Mouse (Mus musculus) ES-E14 (cell line): ENCODE measurements at regions not wholly inside any gene's neighbourhood (a gene's known extent, or its start where the extent isn't known, plus 50 kb on each side); places are given as distances from the start of the nearest gene placed in this dataset.

Experiments
- DNase-seq: peaks from one replicate; pipeline ENCODE4 v3.0.0-alpha.2; 2013; ENCODE audit warnings: low read depth, low spot score
- H3K27ac ChIP-seq: 2 replicates; pipeline ENCODE4 v1.5.1; 2012; ENCODE audit warnings: low read depth, mild to moderate bottlenecking, low read length, moderate library complexity, mixed read lengths; ENCODE audit not compliant: poor library complexity, insufficient read depth, severe bottlenecking
- H3K36me3 ChIP-seq: 2 replicates; pipeline ENCODE4 v1.6.1; 2012; ENCODE audit warnings: mild to moderate bottlenecking, low read length, moderate library complexity, mixed read lengths; ENCODE audit not compliant: control insufficient read depth, poor library complexity, insufficient read depth, severe bottlenecking
- H3K4me1 ChIP-seq, 2 experiments: fragments of 150-350 bp in 1 of 2; sonication (generic) in 1 of 2; 2 replicates each; pipeline ENCODE4 v1.6.1; 2012; ENCODE audit warnings: low read length in 2 of 2, mild to moderate bottlenecking in 1 of 2, mixed read lengths in 1 of 2; ENCODE audit not compliant: control insufficient read depth in 2 of 2, insufficient read depth in 2 of 2, poor library complexity in 1 of 2
- H3K4me3 ChIP-seq, 2 experiments: fragments of 150-350 bp in 1 of 2; sonication (generic) in 1 of 2; 2 replicates each; pipeline ENCODE4 v1.5.1; 2012; ENCODE audit warnings: low read length in 2 of 2, low read depth in 1 of 2, mild to moderate bottlenecking in 1 of 2, mixed read lengths in 1 of 2; ENCODE audit not compliant: insufficient read depth in 1 of 2, poor library complexity in 1 of 2, severe bottlenecking in 1 of 2
- H3K9ac ChIP-seq: 2 replicates; pipeline ENCODE4 v1.6.1; 2012; ENCODE audit warnings: low read depth, mild to moderate bottlenecking, low read length, mixed read lengths; ENCODE audit not compliant: poor library complexity, insufficient read depth, severe bottlenecking
- H3K9me3 ChIP-seq: fragments of 150-350 bp; sonication (generic); 2 replicates; pipeline ENCODE4 v1.6.1; 2012; ENCODE audit warnings: low read depth, mild to moderate bottlenecking, low read length; ENCODE audit not compliant: control insufficient read depth, insufficient read depth
- CHD2 ChIP-seq: IDR thresholded peaks from 2 replicates; pipeline ENCODE4 v1.6.1; 2014; ENCODE audit warnings: mild to moderate bottlenecking, low read depth, low read length, inconsistent platforms
- HCFC1 ChIP-seq: IDR thresholded peaks from 2 replicates; pipeline ENCODE4 v1.6.1; 2012; ENCODE audit warnings: low read length, inconsistent platforms, borderline replicate concordance; ENCODE audit not compliant: insufficient read depth
- MAFK ChIP-seq: IDR thresholded peaks from 2 replicates; pipeline ENCODE4 v1.6.1; 2014; ENCODE audit warnings: mild to moderate bottlenecking, low read depth, low read length, inconsistent platforms; ENCODE audit not compliant: insufficient read depth
- ZC3H11A ChIP-seq: IDR thresholded peaks from 2 replicates; pipeline ENCODE4 v1.6.1; 2012; ENCODE audit warnings: low read depth, mild to moderate bottlenecking, inconsistent platforms, low read length, borderline replicate concordance
- ZNF384 ChIP-seq: IDR thresholded peaks from 2 replicates; pipeline ENCODE4 v1.6.1; 2012; ENCODE audit warnings: low read depth, low read length, inconsistent platforms
- in situ Hi-C, 2 experiments: fragments of 600-800 bp; cut with MboI; formaldehyde crosslinking; loops; one replicate each; pipeline ENCODE4 v1.15.1; 2025; ENCODE audit warnings: low sequenced_read_pairs in 2 of 2, inconsistent platforms in 1 of 2; ENCODE audit not compliant: unreplicated experiment in 2 of 2

GRCm38 (mm10) chr13:101612786-101613185, 155.2 kb downstream of the Pik3r1 start:
- TF ChIP-seq HCFC1 (no peak), ZNF384 (no peak), MAFK (no peak), CHD2 (no peak)
- in situ Hi-C loops, result no loop called here

GRCm38 (mm10) chr13:101611725-101612124, 156.3 kb downstream of the Pik3r1 start:
- Histone ChIP-seq H3K4me3 (no peak overlapping the region), H3K36me3 (no peaks in the 10 kb centered on the region), H3K27ac (no peak overlapping the region), H3K4me1 (no peaks in the 10 kb centered on the region), H3K9me3 (no peaks in the 10 kb centered on the region), H3K9ac (no peak overlapping the region)
- in situ Hi-C loops, result no loop called here
- no peak for TF ChIP-seq CHD2
- no peak for TF ChIP-seq MAFK
- TF ChIP-seq ZNF384, result no peak
- TF ChIP-seq ZC3H11A, result no peak
- TF ChIP-seq HCFC1, result no peak
- no peak for DNase-seq

More at GRCm38 (mm10) chr13:101612786-101613185, 155.2 kb downstream of the Pik3r1 start:
- Histone ChIP-seq H3K4me3 (no peak overlapping the region), H3K4me1 (no peaks in the 10 kb centered on the region), H3K9me3 (no peaks in the 10 kb centered on the region), H3K27ac (no peak overlapping the region), H3K36me3 (no peaks in the 10 kb centered on the region), H3K9ac (no peak overlapping the region)
- DNase-seq, result no peak

GRCm38 (mm10) chr13:101606184-101606730, 161.8 kb downstream of the Pik3r1 start:
- Histone ChIP-seq H3K4me3 (no peak overlapping the region), H3K27ac (no peak overlapping the region), H3K9me3 (no peaks in the 10 kb centered on the region), H3K4me1 (no peaks in the 10 kb centered on the region), H3K9ac (no peak overlapping the region), H3K36me3 (no peaks in the 10 kb centered on the region)
- in situ Hi-C loops, result no loop called here
- TF ChIP-seq ZNF384 (no peak), MAFK (no peak), CHD2 (no peak), ZC3H11A (no peak), HCFC1 (no peak)
- DNase-seq, result no peak

GRCm38 (mm10) chr13:101605685-101606084, 162.3 kb downstream of the Pik3r1 start:
- Histone ChIP-seq H3K36me3 (no peaks in the 10 kb centered on the region), H3K27ac (no peak overlapping the region), H3K9ac (no peak overlapping the region), H3K4me3 (no peak overlapping the region), H3K9me3 (no peaks in the 10 kb centered on the region), H3K4me1 (no peaks in the 10 kb centered on the region)
- in situ Hi-C loops, result no loop called here
- DNase-seq, result no peak
- TF ChIP-seq ZC3H11A, result no peak
- TF ChIP-seq ZNF384, result no peak

GRCm38 (mm10) chr13:101605051-101605450, 163.0 kb downstream of the Pik3r1 start:
- TF ChIP-seq MAFK, result no peak
- no peak for TF ChIP-seq ZC3H11A
- TF ChIP-seq HCFC1, result no peak
- no peak for TF ChIP-seq ZNF384
- no peak for TF ChIP-seq CHD2
- Histone ChIP-seq H3K36me3 (no peaks in the 10 kb centered on the region), H3K4me3 (no peak overlapping the region), H3K9ac (no peak overlapping the region), H3K4me1 (no peaks in the 10 kb centered on the region), H3K27ac (no peak overlapping the region), H3K9me3 (no peaks in the 10 kb centered on the region)
- no peak for DNase-seq
- in situ Hi-C loops, result no loop called here
